In the genomic region with DNA sequence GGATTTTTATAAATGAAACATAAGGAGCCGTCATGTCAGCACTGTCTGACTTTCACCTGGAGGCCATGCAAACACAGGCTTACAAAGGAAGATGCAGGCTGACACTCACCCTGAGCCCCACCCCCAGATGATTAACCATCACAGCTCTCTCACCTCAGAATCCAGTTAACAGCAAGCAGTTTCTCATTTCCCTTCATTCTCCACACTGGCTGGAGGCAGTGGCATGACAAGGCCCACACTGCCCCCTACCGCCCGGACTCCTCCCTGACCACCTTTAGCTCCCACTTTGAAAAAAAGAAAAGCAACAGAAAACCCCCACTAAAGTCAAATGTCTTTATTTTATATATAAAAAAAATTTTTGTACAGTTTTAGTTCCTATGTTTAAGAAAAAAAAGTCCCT, we compare ENCODE assay signal across 9 mouse cellular contexts. TPM values are rescaled to one million over a fixed set of nuclear protein-coding genes. Genes with fewer than 3 reads are reported as not detected.
DNase-seq lines count a peak whose midpoint lies in the region; ATAC-seq and TF ChIP-seq lines count a peak whose summit lies in the region.
"Had no signal": no experiment of that assay in that cellular context is flagged by ENCODE, and none has a peak within 500 bp of the region (broad histone marks: within the 10 kb centered on the region; RNA-seq: fewer than 3 reads in every experiment).

No protein-coding gene starts in this region.

- intact Hi-C loops in gastrocnemius, postnatal 36 days (cut with DNase I) = no loop called here

- WGBS in kidney, postnatal 0 days = 63% methylated on average over 3 of the region's 3 CpGs
- 54% methylated on average over 3 of the region's 3 CpGs for WGBS in neural tube, embryonic 15.5 days

- no peak overlapping the region for H3K27ac ChIP-seq in kidney, postnatal 0 days
- no peak overlapping the region for H3K27ac ChIP-seq in neural tube, embryonic 15.5 days (replicated peaks)
- H3K27ac ChIP-seq: macrophage had no signal

- no peak overlapping the region for H3K4me3 ChIP-seq in kidney, postnatal 0 days (replicated peaks; ENCODE audit: low read depth, low read length)
- no peak overlapping the region for H3K4me3 ChIP-seq in neural tube, embryonic 15.5 days (replicated peaks)

- TF ChIP-seq CTCF in kidney, postnatal 0 days (IDR thresholded peaks at IDR 0.05; ENCODE audit: low read depth) = peak; percentile 66

- H3K36me3 ChIP-seq in kidney, postnatal 0 days (ENCODE audit: insufficient read depth, low read length) = peaks cover 7% of the 10 kb centered on the region
- H3K36me3 ChIP-seq in neural tube, embryonic 15.5 days = peaks cover 29% of the 10 kb centered on the region

- H3K4me2 ChIP-seq in kidney, postnatal 0 days (ENCODE audit: low read length) = no peak overlapping the region
- H3K4me2 ChIP-seq in neural tube, embryonic 15.5 days = no peak overlapping the region

- no peak overlapping the region for H3K9ac ChIP-seq in kidney, postnatal 0 days (ENCODE audit: low read depth, low read length)
- H3K9ac ChIP-seq in neural tube, embryonic 15.5 days (replicated peaks) = no peak overlapping the region

- ATAC-seq in kidney, postnatal 0 days (replicated peaks; ENCODE audit: low FRiP score, low read depth) = peak; percentile 75
- ATAC-seq in neural tube, embryonic 15.5 days (ENCODE audit: low FRiP score) = peak; percentile 20; the same call in 1 of the 2 replicates

- no peaks in the 10 kb centered on the region for H3K27me3 ChIP-seq in kidney, postnatal 0 days (ENCODE audit: insufficient read depth, low read length)
- no peaks in the 10 kb centered on the region for H3K27me3 ChIP-seq in neural tube, embryonic 15.5 days (replicated peaks)

- DNase-seq in gastrocnemius, postnatal 10 days = peak; percentile 57
- no peak for DNase-seq in gastrocnemius, postnatal 36 days
- DNase-seq in adipocyte (ENCODE audit: low spot score) = peak; percentile 52
- DNase-seq in forelimb bud, embryonic 11.5 days (ENCODE audit: low read depth, low spot score) = peak; percentile 50
- DNase-seq in kidney, postnatal 0 days (ENCODE audit: low spot score) = peak; percentile 66
- peak; percentile 34 to 35 for DNase-seq in lung, adult 18-20 months
- DNase-seq in thymus, postnatal 25 days = peak; percentile 90

- no peaks in the 10 kb centered on the region for H3K4me1 ChIP-seq in kidney, postnatal 0 days (replicated peaks; ENCODE audit: insufficient read depth, low read length)
- peaks cover 6% of the 10 kb centered on the region; the same call in 1 of the 2 replicates for H3K4me1 ChIP-seq in neural tube, embryonic 15.5 days

- no peaks in the 10 kb centered on the region for H3K9me3 ChIP-seq in kidney, postnatal 0 days (replicated peaks; ENCODE audit: low read length)
- no peaks in the 10 kb centered on the region for H3K9me3 ChIP-seq in neural tube, embryonic 15.5 days (replicated peaks)

RNA-seq across cellular contexts. Expression of a gene that starts 27.6 kb away (rescaled TPM):
- total RNA-seq in gastrocnemius, postnatal 10 days (2021) = 1 to 10 TPM; 5.2 to 7.0 TPM
- 1 to 10 TPM; 1.4 TPM for total RNA-seq in gastrocnemius, postnatal 36 days (2021)
- 13.6 and 13.8 TPM in 2 replicates for polyA plus RNA-seq in kidney, postnatal 0 days (2015; fragmentation: Nextera tagmentation; extraction: Ambion mirVana)
- polyA plus RNA-seq in neural tube, embryonic 15.5 days (2015; fragmentation: Nextera tagmentation; extraction: Ambion mirVana) = 37.3 and 40.1 TPM in 2 replicates

RNA-seq across cellular contexts. Expression of a gene that starts 56.7 kb away (rescaled TPM):
- not detected for total RNA-seq in gastrocnemius, postnatal 10 days (2021)
- not detected for total RNA-seq in gastrocnemius, postnatal 36 days (2021)
- not detected in 2 replicates for polyA plus RNA-seq in kidney, postnatal 0 days (2015; fragmentation: Nextera tagmentation; extraction: Ambion mirVana)
- polyA plus RNA-seq in neural tube, embryonic 15.5 days (2015; fragmentation: Nextera tagmentation; extraction: Ambion mirVana) = 2.2 and 2.6 TPM in 2 replicates
- polyA plus RNA-seq: macrophage had no signal

Comparison
In these comparisons a context has a peak if more than half of its experiments do, and no peak if none do; other contexts are left out.
1. DNase-seq: peak in gastrocnemius, postnatal 10 days (single experiment), adipocyte (single experiment), forelimb bud, embryonic 11.5 days (single experiment), kidney, postnatal 0 days (single experiment), lung, adult 18-20 months (2 of 2) and thymus, postnatal 25 days (single experiment); none in gastrocnemius, postnatal 36 days (0 of 2).